Mouse (Mus musculus): ENCODE results near the gene Cst9.

Gene Cst9

DNA sequence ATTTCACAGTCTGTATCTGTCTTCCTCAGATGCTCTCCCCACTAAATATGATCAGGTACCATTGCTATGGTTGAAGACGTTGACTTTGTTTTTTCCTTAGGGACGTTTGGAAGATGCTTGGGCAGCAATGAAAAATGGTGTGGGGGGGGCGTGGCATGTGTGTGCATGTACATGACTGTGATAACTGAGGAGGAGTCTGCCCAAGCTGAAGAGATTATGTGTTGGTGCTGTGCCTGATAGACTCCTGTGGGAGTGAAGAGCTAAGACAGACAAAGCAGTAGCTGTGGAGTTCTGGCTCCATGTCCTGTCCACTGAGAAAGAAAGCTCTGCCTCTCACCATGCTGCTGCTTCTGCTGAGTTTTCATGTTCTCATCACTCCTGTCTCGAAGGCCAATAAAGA is at the start of gene Cst9:
Cst9 (plus strand) TSS at position 236 of the 400 bp plus-strand sequence.
- DNase-seq: no peak

DNA sequence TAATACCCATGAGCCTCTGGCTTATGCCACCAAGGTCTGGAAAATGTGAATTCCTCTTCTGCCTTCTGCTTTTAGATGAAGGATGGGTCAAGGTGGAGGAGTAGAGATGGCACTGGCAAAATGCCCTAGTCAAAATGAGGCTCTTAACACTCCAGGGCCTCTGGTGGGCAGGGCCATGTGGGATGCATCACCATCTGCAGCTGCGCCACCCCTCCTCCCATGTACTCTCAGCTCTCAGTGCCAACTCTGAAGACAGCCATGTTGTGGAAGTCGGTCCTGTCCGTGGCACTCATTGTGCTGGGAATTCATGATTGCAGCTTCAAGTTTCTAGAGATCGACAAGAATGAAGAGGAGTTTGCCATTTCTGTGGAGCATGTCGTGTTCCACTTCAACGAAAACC is 45.8 kb upstream of the Cst9 start, which contains the start of gene Cst12:
Cst12 (plus strand) TSS at position 220 of the 400 bp plus-strand sequence.
- no peak for DNase-seq

DNA sequence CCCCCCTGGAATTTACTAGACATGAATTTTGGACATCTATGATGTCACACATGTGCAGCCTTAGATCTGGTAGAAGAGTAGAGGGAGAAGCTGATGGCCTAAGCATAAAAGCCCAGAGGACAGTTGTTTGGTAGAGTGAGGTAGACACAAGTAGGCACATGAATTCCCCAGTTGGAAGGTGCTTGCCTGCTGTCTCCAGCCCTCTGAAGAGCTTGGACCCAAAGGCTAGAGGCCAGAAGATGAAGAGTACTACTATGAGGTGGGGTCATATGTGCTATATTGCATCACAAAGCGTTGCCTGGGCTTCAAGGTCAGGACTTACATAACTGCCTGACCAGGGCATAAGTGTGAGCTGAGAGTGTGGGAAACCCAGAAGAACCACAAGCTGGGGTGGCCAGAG is 36.5 kb upstream of the Cst9 start, which contains the start of gene Cst8:
Cst8 (plus strand) TSS at position 301 of the 400 bp plus-strand sequence.
- DNase-seq: no peak

DNA sequence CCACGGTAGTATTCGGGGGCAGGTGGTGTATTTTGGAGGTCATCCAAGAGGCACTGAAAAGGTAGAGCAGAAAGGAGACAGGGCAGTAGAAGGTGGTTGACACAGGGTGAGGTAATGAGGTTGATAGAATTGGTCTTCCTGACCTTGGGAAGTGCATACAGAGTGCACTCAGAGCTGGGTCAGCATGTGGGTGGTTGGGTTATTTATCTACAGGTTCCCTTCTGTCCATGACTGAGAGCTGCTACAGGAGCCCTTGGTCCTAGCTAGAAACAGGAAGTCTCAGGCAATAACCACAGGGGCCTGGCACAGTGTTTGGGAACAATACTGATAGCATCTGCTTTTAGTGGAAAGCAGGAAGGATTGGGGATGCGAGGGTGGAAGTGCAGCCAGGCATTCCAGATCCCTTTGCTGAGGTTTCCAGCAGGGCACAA is 33.4 kb upstream of the Cst9 start:
- no peak for DNase-seq

DNA sequence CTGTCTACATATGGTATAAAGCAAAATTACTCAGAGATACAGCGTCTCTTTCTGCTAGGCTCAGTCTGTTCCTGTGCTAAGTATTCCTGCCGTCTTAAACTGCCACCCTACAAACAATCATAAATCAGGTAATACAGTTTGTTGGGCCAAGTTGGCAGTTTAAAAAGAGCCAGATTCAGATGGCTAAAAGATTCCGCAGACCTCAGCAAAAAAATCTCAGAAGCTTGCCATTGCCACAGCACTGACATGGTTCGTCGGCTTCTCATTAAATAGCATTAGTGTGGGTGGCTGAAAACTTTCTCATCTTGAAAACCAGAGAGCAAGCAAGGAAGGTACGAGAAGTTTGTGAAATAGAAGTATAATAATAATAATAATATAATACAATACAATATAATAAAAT is 28.3 kb upstream of the Cst9 start:
- DNase-seq: no peak

DNA sequence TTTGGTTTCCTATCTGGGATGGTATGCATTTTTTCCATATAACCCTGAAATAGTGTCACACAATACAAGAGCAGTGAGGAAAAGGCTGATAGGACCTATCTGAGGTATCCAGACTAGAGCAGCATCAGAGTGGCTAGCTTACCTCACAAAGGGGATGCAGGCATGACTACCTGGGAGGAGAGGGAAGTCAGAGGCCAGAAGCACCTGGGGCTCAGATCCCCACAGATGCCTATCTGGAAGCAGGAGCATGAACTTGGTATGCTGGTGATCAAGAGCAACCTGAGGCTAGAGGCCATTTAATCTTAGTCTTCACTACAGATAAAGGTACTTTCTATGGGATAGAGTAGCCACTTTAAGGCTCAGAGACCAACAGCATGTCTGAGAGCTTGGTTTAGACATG is 15.0 kb upstream of the Cst9 start, which contains the start of gene Cst13:
Cst13 (plus strand) TSS at position 173 of the 400 bp plus-strand sequence.
- no peak for DNase-seq

DNA sequence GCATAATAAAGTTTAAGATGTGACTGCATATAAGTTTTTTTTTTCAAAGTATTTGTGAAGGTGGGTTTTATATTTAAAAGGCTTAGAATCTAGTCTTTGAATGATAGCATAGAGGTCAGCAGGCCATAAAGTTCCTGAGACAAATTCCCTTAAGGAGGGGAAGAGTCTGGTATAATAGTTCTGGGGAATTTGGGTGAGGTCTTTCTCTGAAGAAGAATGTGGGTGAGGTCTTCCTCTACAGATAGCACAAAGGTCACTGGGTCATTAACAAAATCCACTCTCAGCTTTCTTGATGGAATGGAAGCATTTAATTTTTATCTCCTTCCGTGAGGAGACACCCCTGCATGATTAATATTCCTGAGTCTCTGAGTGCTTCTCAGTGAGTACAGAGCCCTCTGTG is 9.0 kb upstream of the Cst9 start:
- no peak for DNase-seq

DNA sequence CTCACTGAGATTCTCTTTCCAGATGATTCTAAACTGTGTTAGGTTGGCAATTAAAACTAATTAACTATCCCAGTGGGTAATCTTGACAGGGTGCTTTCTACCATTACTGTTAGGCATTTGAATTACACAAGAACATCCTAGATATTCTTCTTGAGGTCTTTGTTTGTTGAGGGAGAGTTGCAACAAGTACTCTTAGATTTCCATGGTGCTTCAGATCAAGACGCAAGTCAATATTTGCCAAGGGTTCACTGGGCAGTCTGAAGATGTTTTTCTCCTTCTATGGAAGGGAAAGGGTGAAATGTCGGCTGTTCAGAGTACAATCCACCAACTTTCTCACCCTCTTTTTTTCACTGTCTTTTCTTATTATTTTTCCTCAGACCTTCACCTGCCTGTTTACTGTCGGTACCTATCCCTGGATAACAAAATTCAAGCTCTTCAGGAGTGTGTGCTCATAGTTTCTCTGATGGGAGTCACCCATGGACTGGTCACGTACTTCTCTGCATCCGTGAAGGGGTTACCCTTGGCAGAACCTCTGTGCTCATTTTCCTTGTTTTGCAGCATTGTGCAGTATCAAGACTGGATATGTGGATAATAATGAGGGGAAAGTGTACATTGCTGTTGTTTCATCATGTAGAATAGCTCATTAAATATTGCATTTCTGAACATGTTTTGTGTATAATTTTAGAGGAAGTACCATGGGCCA is 3.3 kb downstream of the Cst9 start:
- no peak for DNase-seq

DNA sequence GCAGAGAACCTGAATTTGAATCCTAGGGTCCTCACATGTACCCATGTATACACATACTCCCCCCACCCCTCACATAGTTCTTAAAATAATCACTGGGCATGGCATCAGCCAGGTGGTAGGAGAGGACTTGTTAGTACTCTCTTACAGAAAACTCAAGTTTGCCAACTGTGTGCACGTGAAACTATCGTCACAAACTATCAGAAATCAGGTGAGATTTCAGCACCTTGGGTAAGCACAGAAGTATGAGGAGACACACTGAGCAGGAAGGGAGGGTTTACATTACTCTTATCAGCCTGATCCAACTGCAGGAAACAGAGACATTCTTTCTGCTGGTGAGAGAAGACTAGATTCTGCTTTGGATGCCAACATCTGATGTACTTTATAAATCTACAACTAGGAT is 4.3 kb downstream of the Cst9 start:
- DNase-seq: no peak

DNA sequence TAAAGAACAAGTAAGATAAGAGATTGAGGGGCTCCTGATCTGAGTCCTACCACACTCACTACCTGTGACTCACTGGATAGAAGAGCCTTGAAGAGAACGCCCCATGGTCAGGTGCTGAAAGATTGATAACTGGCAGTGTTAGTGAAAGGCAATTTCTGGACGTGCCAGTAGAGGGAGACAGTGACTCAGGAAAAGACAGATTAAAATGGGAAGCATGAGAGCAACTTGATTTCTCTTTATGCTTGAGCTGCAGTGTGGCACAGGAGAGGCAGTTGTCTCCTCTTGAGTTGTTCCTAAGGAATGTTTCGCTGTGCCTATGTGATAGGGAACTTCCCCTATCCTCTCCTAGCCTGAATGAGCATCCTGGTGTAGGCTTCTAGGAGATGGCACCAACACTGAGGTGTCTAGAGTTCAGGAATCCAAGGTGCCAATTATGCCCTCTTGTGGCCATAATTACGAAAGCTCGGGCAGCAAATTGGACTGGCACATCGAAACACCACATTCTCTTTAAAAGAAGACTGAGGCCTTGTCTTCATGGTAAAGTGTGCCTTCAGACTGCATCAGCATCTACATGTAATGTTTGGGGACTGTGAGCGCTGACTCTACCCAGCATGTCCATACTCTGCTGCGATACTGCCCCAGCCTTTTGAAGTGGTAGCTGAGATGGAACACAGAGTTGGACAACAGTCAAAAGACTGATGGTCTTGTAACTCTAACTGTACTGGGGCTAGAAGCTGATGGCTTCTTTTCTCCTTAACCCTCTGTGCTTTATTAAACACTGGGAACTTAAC is 16.4 kb downstream of the Cst9 start:
- peak; percentile 83 for DNase-seq

DNA sequence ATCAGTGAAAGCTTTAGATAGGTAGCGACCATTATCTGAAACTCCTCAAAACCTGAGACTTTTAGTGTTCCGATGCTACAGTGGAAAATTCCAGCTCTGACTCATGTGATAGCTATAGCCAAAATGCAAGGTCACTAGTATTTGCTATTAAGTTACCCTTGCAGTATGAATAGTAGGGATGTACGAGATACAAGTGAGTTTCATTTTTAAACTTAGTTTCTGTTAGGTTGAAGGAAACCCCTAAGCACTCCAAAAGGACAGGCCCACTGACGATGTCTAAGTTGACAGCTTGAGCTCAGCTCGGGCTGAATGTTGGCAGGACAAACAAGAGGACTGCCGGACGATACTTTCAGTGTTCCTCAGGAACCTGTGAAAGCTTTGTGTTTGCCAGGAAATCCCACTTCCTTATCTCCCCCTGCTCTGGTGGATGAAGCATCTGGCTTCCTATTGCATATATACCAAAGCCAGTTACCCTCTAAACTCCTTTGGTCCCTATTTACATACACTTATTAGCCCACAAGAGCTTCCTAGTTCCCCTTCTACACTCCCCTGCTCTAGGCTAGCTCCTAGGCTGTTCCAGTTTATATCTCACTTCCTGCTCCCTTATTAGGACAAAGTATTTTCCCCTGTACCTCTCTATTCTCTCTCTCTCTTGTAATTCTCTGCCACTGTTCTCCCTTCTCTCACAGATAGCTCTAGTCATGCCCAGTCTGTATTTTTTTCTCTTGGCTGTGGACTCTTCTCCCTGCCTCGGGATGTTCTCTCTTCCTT is 21.9 kb downstream of the Cst9 start:
- no peak for DNase-seq

DNA sequence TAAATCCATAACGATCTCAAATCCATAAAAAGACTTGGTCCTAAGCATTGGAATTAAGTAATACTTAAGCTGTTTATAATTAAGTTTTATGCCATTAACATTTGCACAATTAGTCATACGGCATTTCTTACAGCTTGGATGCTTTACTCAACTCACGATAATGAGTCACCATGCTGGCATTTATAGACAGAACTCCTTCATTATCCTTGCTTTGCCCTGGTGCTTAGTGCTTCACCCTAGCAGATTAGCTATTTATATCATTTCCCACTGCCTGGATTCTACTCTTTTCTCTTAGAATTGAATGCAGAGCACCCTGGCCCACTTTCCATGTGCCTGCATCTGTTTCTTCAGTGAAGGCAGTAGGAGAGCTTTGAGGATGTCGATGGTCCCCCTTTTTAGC is 22.6 kb downstream of the Cst9 start:
- DNase-seq: no peak

DNA sequence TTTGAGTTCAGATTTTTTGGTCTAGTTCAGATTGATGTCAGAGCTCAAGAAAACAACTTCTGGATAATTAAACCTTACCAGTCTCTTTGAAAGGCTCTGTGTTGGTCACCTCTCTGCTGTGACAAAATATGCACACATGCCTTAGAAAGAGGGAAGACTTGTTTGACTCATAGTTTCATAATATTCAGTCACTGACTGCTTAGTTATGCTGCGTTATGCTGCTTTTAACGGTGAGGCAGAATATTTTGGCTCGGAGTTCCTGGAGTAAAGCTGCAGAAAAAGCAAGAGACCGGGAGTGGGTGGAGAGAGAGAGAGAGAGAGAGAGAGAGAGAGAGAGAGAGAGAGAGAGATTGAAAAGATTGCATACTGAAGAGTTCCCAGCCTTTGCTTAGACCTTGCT is 26.0 kb downstream of the Cst9 start:
- DNase-seq: no peak

DNA sequence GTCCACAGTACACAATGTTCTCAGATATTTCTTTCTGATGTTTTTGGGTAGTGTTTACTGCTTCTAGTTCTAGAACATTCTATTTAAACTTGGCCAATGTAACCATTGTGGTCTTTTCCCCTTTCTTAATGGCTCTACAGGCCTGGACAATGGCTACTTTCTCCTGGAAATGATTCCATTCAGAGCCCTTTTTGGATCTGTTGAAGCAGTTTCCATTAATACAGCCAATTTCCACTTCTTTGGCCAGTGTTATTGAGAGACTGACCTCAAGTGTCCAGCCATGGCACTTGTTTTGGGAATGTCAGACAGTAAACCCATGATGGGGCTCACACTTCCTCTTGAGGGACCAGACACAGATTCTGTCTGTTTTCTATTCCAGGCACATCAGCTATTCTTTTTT is 26.7 kb downstream of the Cst9 start:
- DNase-seq: no peak

DNA sequence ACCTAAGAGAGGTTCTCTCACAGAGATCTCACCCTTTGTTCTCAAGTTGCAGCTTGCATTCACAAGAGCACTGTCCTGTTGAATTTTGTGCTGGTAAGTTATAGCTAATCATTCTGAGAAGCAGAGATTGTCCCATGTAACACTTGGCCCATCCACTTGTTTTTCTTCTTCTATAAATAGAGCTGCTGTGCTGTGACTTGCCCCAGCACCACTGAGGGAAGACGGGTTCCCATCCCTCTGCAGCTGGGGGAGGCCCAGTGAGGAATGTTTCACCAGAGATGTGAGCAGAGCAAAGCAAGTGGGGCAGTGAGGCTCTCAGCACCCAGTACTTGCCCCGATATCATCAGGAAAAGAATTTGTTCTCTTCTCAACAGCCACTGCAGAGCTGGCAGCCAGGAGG is 30.0 kb downstream of the Cst9 start, which contains the start of gene 9230104L09Rik:
9230104L09Rik (minus strand) TSS at position 73 of the 400 bp plus-strand sequence.
- DNase-seq: no peak

DNA sequence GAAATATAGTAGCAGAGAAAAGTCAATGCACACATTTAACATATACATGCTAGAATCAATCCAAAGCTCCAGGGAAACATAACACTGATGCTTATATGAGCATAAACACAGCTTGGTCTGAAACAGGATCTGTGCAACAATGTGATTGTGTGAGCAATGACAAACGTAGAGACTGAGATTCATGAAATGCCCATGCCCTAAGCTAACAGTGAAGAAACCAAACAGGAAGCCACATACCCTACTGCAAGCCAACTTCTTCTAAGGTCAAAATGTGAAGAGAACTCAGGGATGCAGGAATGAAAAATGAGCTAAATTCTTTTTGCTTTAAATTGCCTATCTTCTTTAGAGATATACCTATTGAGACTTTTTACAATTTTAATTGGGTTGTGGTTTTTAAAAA is 34.0 kb downstream of the Cst9 start:
- no peak for DNase-seq

DNA sequence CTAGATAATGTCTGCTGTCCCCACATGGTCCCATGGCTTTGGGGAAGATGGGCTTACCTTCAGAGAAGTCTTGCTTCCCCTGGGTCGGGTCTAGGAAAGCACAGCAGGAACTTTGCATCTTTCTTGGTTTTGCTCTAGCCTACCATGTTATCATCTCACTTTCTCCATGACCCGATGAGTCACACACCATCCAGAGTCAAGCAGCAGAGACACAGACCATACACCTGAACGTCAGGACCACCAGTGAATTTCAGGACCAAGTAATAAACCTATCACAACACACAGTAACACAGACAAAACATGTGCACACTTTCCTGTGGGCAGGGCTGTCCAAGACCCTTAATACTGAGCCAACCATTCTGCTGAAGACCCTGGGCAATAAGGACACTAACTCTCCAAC is 35.6 kb downstream of the Cst9 start:
- no peak for DNase-seq

DNA sequence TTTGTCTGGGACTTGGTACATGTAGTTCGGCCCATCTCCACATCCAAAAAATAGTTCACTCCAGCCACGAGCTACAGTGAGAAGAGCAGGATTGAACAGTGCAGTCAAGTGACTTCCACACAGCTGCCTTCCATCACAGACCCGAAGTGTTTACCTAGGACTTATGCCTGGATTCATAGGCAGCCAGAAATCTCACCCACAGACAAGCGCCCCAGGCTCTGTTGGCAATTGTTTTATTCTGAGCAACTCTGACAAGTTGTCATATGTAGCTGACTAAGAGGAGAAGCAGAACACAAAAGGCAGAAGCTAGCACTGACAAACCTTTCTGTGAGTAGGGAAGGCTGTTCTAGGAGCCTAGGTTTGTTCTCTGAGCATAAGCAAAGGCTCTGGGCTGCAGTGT is 37.9 kb downstream of the Cst9 start:
- no peak for DNase-seq

DNA sequence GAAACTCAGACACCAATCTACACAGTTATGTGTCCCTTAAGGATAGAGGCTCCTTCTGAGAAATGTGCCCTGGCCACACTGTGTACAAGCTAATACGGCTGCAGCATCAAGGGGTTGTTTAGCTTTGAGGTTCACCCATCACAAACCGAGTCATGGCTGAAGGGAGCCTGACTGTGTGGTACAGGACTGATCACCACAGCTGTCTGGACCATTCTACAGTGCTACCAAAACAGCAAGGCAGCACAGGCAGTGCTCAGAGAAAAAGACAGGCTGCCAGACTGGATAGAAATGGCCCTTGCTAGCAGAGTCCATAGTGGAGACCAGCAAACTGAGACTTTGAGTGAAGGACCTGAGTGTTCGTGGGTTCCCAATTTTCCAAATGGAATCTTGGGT is 39.3 kb downstream of the Cst9 start:
- DNase-seq: no peak

DNA sequence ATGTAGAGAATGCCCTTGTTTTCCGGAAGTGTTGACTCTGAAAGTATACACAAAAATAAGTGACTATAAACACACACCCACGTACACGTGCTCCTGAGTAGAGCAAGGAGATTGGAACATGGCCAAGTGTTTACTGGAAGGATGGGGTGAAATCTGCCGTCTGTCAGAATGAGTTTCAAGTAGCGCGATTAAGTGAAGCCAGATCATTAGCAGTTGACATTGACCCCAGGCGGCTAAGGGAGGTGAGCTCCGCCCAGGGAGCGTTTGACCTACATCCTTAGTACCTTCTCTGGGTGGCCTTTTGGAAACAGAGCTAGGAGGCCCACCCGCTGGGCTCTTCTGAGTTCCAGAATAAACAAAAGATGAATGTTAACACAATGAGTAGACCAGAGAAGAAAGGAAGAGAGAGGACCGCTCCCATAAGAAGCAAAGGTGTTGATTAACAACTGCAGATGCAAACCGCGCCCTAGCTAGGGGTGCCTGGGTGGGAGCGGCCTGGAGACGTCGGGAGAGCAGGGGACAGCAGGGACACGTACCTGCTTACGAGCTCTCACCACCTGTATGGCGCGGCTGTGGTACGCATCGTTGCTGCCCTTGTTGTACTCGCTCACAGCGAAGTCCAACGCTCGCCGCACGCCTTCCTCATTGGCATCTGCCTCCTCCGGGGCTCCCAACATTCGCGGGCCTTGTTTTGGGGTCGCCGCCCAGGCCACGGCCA is 39.8 kb downstream of the Cst9 start:
- peak; percentile 89 for DNase-seq

DNA sequence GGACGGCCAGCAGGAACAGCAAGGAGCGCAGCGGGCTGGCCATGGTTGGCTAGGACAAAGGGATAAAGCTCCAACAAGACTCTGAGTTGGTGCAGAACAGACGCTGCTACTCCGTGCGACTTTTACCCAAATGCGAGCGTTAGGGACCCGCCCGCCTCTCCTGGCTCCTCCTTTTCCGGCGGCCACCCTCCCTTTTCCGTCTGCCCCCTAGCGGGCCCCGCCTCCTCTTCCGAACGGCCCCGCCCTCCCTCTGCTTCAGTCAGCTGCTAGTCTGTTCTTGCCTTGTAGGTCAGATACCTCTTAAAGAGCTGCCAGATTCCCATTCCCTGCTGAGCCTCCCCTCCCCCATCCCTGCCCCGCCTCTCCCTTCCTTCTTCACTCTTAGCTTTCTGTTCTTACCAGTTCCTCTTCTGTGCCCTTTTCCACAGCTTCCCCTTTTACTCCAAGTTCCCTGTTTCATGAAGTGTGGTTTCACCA is 40.4 kb downstream of the Cst9 start, which contains the start of gene Cst3:
Cst3 (minus strand) TSS at position 358 of the 477 bp plus-strand sequence.
- peak; percentile 94 for DNase-seq

DNA sequence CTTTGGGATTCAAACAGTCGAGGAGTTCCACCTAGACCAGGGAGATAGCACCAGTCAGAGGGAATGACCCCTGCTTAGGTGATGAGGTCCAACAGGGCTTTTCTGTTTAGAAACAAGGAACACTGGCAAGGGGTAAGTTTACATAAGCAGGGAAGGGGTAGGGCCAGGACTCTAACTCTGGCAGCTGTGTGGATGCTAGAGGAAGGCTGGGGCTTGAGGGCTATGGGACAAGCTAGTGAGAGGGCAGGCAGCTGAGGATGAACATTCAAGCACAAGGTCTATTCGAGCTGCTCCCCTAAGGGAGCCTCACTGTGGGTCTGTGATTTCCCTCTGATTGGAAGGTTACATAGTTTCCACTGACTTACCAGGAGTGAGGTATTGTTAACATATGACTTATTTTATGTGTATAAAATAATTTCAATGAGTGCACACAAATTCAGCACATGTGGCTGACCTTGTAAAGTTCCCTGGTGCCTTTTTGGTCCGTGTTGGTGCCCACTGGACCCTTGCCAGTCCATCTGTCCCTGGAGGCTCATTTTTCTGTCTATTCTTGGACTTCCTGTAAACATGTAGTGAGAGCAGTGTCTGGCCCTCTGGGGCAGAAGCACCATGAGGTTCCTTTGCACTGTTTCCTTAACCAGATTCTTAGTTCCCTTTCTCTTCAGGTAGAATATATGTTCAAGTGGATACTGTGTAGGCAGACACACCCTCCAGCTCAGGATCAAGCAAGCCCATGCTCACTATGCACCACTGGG is 42.2 kb downstream of the Cst9 start:
- DNase-seq: no peak

All from retina, postnatal 1 day (tissue).